Mouse (Mus musculus): ENCODE results near the gene Cd4.
"Not testable (repeated sequence)": the region's sequence is repeated elsewhere in the genome, so short reads cannot be mapped to it uniquely, and the experiment has no call there.

The Cd4 gene

DNA sequence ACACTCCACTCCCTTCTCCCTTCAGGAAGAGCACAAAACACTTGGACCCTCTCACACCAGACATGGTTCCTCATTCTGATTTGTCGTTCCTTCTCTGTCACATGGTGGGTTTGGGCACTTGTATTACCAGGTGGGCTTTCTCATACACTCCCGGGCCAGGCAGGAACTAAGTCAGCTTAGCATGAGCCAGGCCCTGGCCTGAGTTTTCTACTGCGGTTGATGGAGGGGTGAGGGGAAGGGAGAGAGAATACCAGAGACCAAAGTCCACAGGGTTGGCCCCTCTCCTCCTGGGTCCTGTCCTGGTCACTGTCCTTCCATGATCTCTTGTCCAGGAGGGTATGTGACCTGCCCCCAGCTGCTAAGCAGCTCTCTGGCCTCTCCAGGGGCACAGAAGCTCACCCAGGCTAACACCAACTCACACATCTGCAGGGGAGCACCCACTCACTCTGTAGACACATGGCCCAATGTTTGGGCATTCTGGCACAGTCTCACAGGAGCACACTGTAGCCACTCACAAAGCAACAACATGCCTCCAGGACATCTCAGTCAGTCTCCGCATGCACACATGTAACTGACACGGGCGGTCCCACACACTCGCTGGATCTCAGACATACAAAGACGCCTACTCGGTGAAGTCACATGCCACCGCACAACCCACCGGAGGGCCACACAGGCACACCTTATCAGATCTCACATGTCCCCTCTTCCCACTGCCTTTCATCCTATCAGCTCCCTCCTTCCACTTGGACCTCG is 28.1 kb upstream of the Cd4 start:
- DNase-seq (ENCODE audit: low read depth, low spot score) = no peak

DNA sequence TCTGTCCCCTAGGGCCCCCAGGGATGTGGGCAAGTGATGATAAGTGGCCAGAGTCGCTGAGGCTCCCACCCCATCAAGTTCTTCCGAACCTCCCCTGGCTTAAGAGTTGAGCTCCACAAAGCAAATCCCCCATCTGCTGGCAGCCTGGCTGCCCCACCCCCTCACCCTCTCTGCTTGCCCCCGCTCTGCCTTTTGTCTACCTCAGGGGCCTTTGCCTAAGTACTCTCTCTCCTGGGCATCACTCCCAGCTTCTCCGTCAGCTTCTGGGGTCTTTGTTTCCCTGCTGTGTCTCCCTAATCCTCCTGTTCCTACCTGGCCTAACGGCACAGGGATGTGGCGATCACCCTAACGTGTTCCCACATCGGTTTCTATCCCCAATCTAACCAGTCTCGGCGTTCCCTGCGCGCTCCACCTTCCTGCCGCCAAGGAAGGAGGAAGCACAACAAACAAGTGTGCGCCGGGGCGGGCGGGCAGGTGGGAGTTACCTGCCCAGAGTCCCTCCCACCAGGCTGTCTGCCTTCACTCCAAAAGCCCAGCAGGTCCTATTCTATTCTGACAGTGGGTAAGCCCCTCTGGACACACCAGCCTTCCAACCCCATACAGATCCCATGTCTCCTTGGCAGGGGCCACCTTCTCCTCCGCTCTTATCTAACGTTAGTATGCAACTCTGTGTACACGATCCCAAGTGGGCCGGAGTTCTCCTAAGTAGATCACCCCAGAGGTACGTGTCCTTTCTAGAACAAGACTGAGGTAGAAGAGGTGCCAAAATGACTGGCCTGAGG is 27.3 kb upstream of the Cd4 start:
- DNase-seq (ENCODE audit: low read depth, low spot score) = no peak

DNA sequence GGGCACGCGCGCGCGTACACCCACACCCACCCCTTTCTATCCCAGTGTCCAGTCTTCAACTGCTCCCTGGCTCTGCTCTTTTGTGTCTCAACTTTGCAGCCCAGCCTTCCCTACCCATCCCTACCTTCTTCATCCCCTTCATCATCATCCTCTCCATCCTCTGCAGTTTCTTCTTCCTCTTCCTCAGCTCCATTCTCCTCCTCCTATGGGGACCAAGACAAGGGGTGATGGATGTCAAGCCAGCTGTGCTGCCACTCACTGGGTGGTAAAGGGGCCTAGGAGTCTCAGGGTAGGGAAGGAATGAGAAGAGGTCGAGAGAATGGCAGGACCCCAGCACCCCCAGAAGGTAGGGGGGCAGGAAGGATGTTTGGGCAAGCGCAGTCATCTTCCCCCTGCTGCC is 26.5 kb upstream of the Cd4 start:
- no peak for DNase-seq (ENCODE audit: low read depth, low spot score)

- no peak for DNase-seq (ENCODE audit: low read depth, low spot score)
Observed at GRCm38 (mm10) chr6:124913721-124914285, 25.8 kb upstream of the Cd4 start.

DNA sequence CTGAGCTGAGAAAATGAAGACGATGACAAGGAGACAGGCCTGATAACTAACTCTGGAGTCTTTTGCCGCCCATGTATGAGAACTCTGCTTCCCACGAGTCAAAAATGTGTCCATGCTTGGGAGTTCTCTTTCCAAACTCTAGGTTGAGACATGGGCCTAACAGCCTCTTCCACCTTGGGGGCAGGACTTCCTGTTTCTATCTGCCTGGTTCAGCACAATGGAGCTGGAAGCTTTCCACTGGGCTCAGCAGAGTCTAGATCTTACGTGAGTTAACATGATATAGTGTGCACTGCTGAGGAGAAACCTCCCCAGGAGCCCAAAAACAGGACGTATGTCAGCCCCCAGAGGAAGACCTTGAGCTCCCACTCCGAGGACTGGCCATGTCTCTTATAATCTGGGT is 25.2 kb upstream of the Cd4 start:
- DNase-seq (ENCODE audit: low read depth, low spot score) = no peak

GRCm38 (mm10) chr6:124911533-124912218 is 23.7 kb upstream of the Cd4 start, which contains the start of gene Lag3:
Lag3 (minus strand) TSS chr6:124911705.
- no peak for DNase-seq (ENCODE audit: low read depth, low spot score)

DNA sequence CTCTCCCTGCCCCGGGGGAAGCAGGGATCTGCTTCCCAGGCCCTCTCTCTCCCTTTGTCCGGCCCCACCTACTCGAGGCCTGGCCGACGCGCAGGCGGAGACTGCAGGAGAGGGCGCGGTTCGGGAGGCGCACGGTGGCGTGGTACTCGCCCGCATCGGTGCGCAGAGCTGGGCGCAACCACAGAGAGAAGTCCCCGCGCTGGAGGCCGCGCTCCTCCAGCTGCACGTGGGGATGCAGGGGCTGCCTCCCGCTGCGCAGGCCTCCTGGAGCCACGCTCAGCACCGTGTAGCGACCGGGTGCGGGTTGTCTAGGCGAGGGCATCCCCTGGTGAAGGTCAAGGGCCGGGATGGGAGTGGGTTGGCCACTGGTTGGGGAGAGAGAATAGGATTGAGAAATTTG is 22.0 kb upstream of the Cd4 start:
- DNase-seq (ENCODE audit: low read depth, low spot score) = no peak

DNA sequence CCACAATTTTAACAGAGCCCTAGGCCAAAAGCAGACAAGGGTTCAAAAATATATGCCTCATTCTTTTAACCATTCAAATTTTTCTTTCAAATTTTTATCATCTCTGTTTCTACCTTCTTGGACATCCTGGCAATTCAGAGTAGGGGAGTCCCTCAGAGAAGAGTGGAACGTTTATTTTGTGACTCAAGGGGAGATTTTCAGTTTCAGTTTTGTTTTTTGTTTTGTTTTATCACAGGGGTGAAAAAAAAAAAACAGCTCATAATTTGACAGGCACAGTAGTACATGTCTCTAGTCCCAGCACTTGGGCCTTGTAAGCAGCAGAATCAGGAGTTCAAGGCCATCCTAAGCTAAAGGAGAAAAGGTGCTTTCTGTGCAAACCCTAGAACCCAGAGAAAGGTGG is 19.7 kb upstream of the Cd4 start:
- DNase-seq (ENCODE audit: low read depth, low spot score) = no peak

GRCm38 (mm10) chr6:124904991-124905860 is 17.2 kb upstream of the Cd4 start:
- no peak for DNase-seq (ENCODE audit: low read depth, low spot score)

GRCm38 (mm10) chr6:124904161-124904981 is 16.4 kb upstream of the Cd4 start:
- DNase-seq (ENCODE audit: low read depth, low spot score) = peak; percentile 83

- DNase-seq (ENCODE audit: low read depth, low spot score) = peak; percentile 77
Observed at GRCm38 (mm10) chr6:124903580-124904151, 15.6 kb upstream of the Cd4 start.

DNA sequence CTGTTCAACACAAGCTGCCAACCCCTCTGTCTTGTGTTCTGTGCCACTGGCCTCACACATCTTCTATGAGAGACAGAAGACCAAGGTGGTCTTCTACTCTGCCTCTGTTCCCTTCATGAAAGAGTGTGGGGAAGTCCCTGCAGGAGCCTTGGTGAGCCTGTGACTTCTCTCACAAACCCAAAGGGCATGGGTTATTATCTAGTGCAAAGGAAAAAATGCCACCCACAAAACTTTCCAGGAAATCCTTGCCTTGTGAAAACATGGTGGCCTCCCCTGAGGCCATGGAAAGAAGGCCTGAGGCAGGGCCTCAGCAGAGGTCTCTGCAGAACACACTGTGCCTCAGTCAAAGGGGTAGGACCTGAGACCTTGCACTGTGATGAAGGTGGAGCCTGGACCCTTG is 13.8 kb upstream of the Cd4 start:
- no peak for DNase-seq (ENCODE audit: low read depth, low spot score)

DNA sequence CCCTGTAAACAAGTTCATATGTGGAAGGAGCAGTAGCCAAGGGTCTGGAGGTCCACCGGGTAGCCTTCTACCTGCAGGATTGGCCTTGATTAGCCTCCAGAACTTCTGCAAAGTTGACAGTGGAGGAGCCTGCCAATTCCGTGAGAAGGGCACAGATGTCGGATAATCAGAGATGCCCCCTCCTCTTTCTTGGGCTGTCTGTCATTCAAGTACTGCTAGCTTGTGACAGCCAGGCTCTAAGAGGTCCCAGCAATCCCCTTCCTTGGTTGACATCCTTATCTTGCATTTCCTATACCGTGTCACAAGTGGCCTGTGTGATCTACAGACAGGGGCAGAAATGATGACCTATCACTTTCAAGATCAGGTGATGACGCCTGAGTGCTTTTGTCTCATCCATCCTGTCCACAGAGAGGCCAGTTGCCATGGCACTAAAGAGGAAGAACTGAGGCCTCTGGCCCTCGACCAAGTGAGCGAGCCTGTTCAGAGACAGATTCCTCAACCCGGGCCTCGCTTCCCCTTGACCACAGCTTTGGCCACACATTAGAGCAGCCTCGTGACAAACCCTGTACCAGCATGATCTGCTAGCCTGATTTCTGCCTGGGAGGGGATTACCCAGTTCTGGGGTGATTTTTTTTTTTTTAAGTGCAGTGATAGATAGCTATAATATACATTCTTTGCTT is 12.9 kb upstream of the Cd4 start:
- no peak for DNase-seq (ENCODE audit: low read depth, low spot score)

GRCm38 (mm10) chr6:124900056-124900800 is 12.2 kb upstream of the Cd4 start:
- no peak for DNase-seq (ENCODE audit: low read depth, low spot score)

DNA sequence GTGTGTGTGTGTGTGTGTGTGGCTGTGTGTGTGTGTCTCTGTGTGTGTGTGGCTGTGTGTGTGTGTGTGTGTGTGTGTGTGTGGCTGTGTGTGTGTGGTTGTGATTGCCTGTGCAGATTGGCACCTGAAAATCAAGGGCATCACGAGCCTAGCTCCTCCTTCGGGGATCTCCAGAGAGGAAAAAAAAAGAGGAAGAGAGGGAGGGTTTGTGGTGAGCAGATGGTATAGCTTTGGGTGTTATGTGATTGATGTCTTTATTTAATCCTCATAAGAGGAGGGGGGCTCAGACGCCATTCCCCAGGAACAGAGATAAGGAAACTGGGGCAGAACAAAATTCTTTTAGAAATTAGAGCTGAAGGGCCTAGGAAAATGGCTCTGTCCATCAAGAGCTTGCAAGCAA is 10.3 kb upstream of the Cd4 start:
- DNase-seq (ENCODE audit: low read depth, low spot score) = no peak

- not testable (repeated sequence) for DNase-seq (ENCODE audit: low read depth, low spot score)
Observed at GRCm38 (mm10) chr6:124894113-124894512, 6.1 kb upstream of the Cd4 start.

DNA sequence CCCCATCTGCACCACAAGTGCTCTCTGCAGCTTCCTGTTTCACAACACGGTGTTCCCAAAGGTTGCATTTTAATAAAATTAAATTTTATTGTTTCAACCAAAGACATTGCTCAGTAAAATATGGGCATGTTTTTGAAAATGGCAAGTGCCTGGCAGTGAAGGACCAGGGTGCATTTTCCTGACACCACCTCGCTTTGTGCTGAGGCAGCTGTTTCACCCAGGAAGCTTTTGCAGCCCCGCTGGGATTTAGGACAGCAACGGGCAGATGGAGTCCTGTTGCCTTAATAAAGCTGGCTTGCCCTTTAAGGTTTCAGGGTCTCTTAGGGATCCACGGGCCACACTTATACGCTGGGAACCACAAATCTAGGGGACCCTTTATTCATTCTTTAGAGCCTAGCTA is 3.0 kb upstream of the Cd4 start:
- DNase-seq (ENCODE audit: low read depth, low spot score) = no peak

GRCm38 (mm10) chr6:124888555-124889125 is 619 bp upstream of the Cd4 start:
- DNase-seq (ENCODE audit: low read depth, low spot score) = no peak

All from brain, embryonic 18.5 days (tissue).